Mouse (Mus musculus) small intestine, adult 2 months (tissue): ENCODE results near the gene Syndig1l. TPM values are rescaled to one million over a fixed set of nuclear protein-coding genes. Genes with fewer than 3 reads are reported as not detected.

Source experiments
- H3K27ac ChIP-seq: fragments of 200-500 bp; 2 replicates; pipeline ENCODE4 v1.5.1; 2012; ENCODE audit warnings: low read depth, low read length, control low read depth, inconsistent platforms; ENCODE audit not compliant: insufficient read depth
- H3K27me3 ChIP-seq: fragments of 200-500 bp; 2 replicates; pipeline ENCODE4 v1.6.1; 2012; ENCODE audit warnings: mild to moderate bottlenecking, moderate library complexity, low read length, inconsistent platforms; ENCODE audit not compliant: control insufficient read depth, insufficient read depth
- H3K36me3 ChIP-seq: fragments of 200-500 bp; 2 replicates; pipeline ENCODE4 v1.6.1; 2012; ENCODE audit warnings: mild to moderate bottlenecking, low read length, control low read depth, inconsistent platforms; ENCODE audit not compliant: control insufficient read depth, insufficient read depth
- H3K4me1 ChIP-seq: fragments of 200-500 bp; 2 replicates; pipeline ENCODE4 v1.6.1; 2012; ENCODE audit warnings: low read length, inconsistent platforms, mixed read lengths; ENCODE audit not compliant: control insufficient read depth, insufficient read depth, insufficient read length
- H3K4me3 ChIP-seq: fragments of 200-500 bp; 2 replicates; pipeline ENCODE4 v1.5.1; 2012; ENCODE audit warnings: low read depth, mild to moderate bottlenecking, control low read depth, inconsistent platforms, low read length, moderate library complexity
- CTCF ChIP-seq: fragments of 200-500 bp; IDR thresholded peaks from 2 replicates; pipeline ENCODE4 v1.5.1; 2012; ENCODE audit warnings: low read depth, mild to moderate bottlenecking, control low read depth, inconsistent platforms, low read length, moderate library complexity, mixed read lengths; ENCODE audit not compliant: insufficient replicate concordance, insufficient read length; ENCODE audit errors: extremely low read depth
- POLR2A ChIP-seq: fragments of 200-500 bp; IDR thresholded peaks from 2 replicates; pipeline ENCODE4 v1.6.1; 2012; ENCODE audit warnings: low read depth, mild to moderate bottlenecking, control low read depth, inconsistent platforms, low read length, moderate library complexity
- WGBS: fragments of 180-500 bp; shearing (Covaris S2); methylation state at CpG from one replicate; pipeline ENCODE4 v1.1.7; 2018; 5-methylcytosine and 5-hydroxymethylcytosine counted together
- polyA plus RNA-seq: library from polyadenylated mRNA; depleted of rRNA; stranded (reverse); fragments of >200 nt; gene quantifications from 2 replicates; pipeline ENCODE4 v1.2.3, GENCODE M21; 2012; rRNA removed

Syndig1l gene
- polyA plus RNA-seq, 1 experiment = not detected

DNA sequence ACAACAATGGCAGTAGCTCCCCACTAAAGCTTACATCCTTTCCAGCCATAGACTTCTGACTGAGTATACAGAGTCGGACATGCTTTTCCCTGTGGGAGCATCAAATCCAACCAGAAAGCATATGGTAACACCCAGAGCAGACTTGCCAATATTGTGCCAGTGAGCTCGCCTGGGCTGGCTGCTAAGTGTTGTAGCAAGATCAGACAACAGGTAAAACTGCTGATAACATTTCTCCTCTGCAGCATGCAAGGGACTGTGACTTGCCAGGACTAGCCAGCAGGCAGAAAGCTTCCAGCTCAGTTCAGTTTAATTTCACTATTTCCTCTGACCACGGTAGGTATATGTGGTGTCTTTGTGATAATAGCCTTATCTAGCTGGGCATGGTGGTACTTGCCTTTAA is 66.8 kb downstream of the Syndig1l start:
- H3K27ac ChIP-seq = no peak overlapping the region
- WGBS = 44% methylated on average over 3 of the region's 3 CpGs
- H3K27me3 ChIP-seq = no peaks in the 10 kb centered on the region
- no peaks in the 10 kb centered on the region for H3K36me3 ChIP-seq
- no peak overlapping the region for H3K4me3 ChIP-seq
- H3K4me1 ChIP-seq = no peaks in the 10 kb centered on the region
- TF ChIP-seq CTCF (no peak), POLR2A (no peak)

Other genes with a start within 250 kb of the Syndig1l start
- gene Aldh6a1, start 247.8 kb downstream of the Syndig1l start, polyA plus RNA-seq = 1.5 and 1.9 TPM in 2 replicates
- 0.95 and 3.2 TPM in 2 replicates for gene Lin52, start 247.4 kb downstream of the Syndig1l start, polyA plus RNA-seq
- gene Vsx2, start 129.1 kb downstream of the Syndig1l start, polyA plus RNA-seq = not detected in 2 replicates
- 9.5 and 30.6 TPM in 2 replicates for gene Abcd4, start 81.4 kb downstream of the Syndig1l start, polyA plus RNA-seq
- not detected in 2 replicates for gene Vrtn, start 57.8 kb downstream of the Syndig1l start, polyA plus RNA-seq
- 32.5 and 89.0 TPM in 2 replicates for gene Npc2, start 74.3 kb upstream of the Syndig1l start, polyA plus RNA-seq
- gene Isca2, start 74.4 kb upstream of the Syndig1l start, polyA plus RNA-seq = 16.2 and 19.9 TPM in 2 replicates
- 6.1 and 8.1 TPM in 2 replicates for gene Ltbp2, start 177.7 kb upstream of the Syndig1l start, polyA plus RNA-seq